Mouse (Mus musculus): ENCODE measurements around the gene Ppp5c.

The Ppp5c gene

GRCm38 (mm10) chr7:17054325-17054989 lies 26.7 kb upstream of the Ppp5c start:
- no peak for DNase-seq (ENCODE audit: low read depth, low spot score)

- peak; percentile 71 for DNase-seq (ENCODE audit: low read depth, low spot score)
These were observed 23.3 kb upstream of the Ppp5c start for GRCm38 (mm10) chr7:17050933-17051594.

GRCm38 (mm10) chr7:17050491-17050890 lies 22.8 kb upstream of the Ppp5c start:
- no peak for DNase-seq (ENCODE audit: low read depth, low spot score)

GRCm38 (mm10) chr7:17048431-17049190 lies 20.9 kb upstream of the Ppp5c start:
- DNase-seq (ENCODE audit: low read depth, low spot score), result no peak

- DNase-seq (ENCODE audit: low read depth, low spot score), result no peak
These were observed 19.4 kb upstream of the Ppp5c start for GRCm38 (mm10) chr7:17047041-17047682.

- DNase-seq (ENCODE audit: low read depth, low spot score), result no peak
These were observed 18.0 kb upstream of the Ppp5c start for GRCm38 (mm10) chr7:17045743-17046142.

- no peak for DNase-seq (ENCODE audit: low read depth, low spot score)
These were observed 11.6 kb upstream of the Ppp5c start for GRCm38 (mm10) chr7:17039373-17039772.

- no peak for DNase-seq (ENCODE audit: low read depth, low spot score)
These were observed 10.4 kb upstream of the Ppp5c start for GRCm38 (mm10) chr7:17038018-17038695.

- DNase-seq (ENCODE audit: low read depth, low spot score), result no peak
These were observed 2.5 kb upstream of the Ppp5c start for GRCm38 (mm10) chr7:17030239-17030638.

GRCm38 (mm10) chr7:17028923-17029322 lies 1.2 kb upstream of the Ppp5c start:
- DNase-seq (ENCODE audit: low read depth, low spot score), result no peak

- DNase-seq (ENCODE audit: low read depth, low spot score), result peak; percentile 94
These were observed 775 bp downstream of the Ppp5c start for GRCm38 (mm10) chr7:17026710-17027587.

- peak; percentile 32 for DNase-seq (ENCODE audit: low read depth, low spot score)
These were observed 1.7 kb downstream of the Ppp5c start for GRCm38 (mm10) chr7:17025896-17026622.

- peak; percentile 66 for DNase-seq (ENCODE audit: low read depth, low spot score)
These were observed 2.2 kb downstream of the Ppp5c start for GRCm38 (mm10) chr7:17025505-17025894.

GRCm38 (mm10) chr7:17024814-17025504 lies 2.8 kb downstream of the Ppp5c start:
- peak; percentile 87 for DNase-seq (ENCODE audit: low read depth, low spot score)

- DNase-seq (ENCODE audit: low read depth, low spot score), result peak; percentile 26
These were observed 3.6 kb downstream of the Ppp5c start for GRCm38 (mm10) chr7:17024141-17024540.

GRCm38 (mm10) chr7:17023701-17024100 lies 4.0 kb downstream of the Ppp5c start:
- DNase-seq (ENCODE audit: low read depth, low spot score), result no peak

- DNase-seq (ENCODE audit: low read depth, low spot score), result no peak
These were observed 5.5 kb downstream of the Ppp5c start for GRCm38 (mm10) chr7:17022176-17022575.

- no peak for DNase-seq (ENCODE audit: low read depth, low spot score)
These were observed 8.1 kb downstream of the Ppp5c start for GRCm38 (mm10) chr7:17019426-17020166.

- no peak for DNase-seq (ENCODE audit: low read depth, low spot score)
These were observed 9.8 kb downstream of the Ppp5c start for GRCm38 (mm10) chr7:17017921-17018320.
